Mouse (Mus musculus) macrophage (primary cell): Measurements from ENCODE around the gene Rcan1. TPM values are rescaled to one million over a fixed set of nuclear protein-coding genes. Genes with fewer than 3 reads are reported as not detected.
"Not testable (repeated sequence)": the region's sequence is repeated elsewhere in the genome, so short reads cannot be mapped to it uniquely, and the experiment has no call there.

Source experiments
- H3K27ac ChIP-seq: fragments of 350-480 bp; formaldehyde crosslinking; 2 replicates; pipeline ENCODE4 v1.9.0; 2021
- H3K36me3 ChIP-seq: fragments of 350-480 bp; formaldehyde crosslinking; 2 replicates; pipeline ENCODE4 v1.9.0; 2021; ENCODE audit errors: inconsistent target
- H3K4me3 ChIP-seq: fragments of 350-480 bp; formaldehyde crosslinking; 2 replicates; pipeline ENCODE4 v1.9.0; 2021; ENCODE audit errors: inconsistent target
- H3K79me2 ChIP-seq: fragments of 350-480 bp; formaldehyde crosslinking; 2 replicates; pipeline ENCODE4 v1.9.0; 2021; ENCODE audit errors: inconsistent target
- WGBS: methylation state at CpG from one replicate; pipeline ENCODE4 v1.1.7; 2026; ENCODE audit warnings: inconsistent platforms; ENCODE audit not compliant: missing documents; 5-methylcytosine and 5-hydroxymethylcytosine counted together
- polyA plus RNA-seq: library from polyadenylated mRNA; stranded (reverse); fragments of 250-400 nt; gene quantifications from 3 replicates; pipeline ENCODE4 v1.2.4, GENCODE M21; 2018; ENCODE audit warnings: inconsistent platforms
- total RNA-seq, 78 experiments: library from RNA; depleted of rRNA; stranded (reverse); fragments of 250-400 nt; gene quantifications; 1 replicate in 9 of 78; 2 replicates in 24 of 78; 3 replicates in 43 of 78; 4 replicates in 2 of 78; pipeline ENCODE4 v1.2.4; 2018; ENCODE audit warnings: inconsistent platforms in 56 of 78

Gene Rcan1
- total RNA-seq (2018; cell fraction: chromatin; rRNA removed), result 100 to 1,000 TPM in 6 of 26 experiments, 10 to 100 TPM in 7, 1 to 10 TPM in 13; 2.6 to 320 (median 10.4) TPM
- 100 to 1,000 TPM in 5 of 26 experiments, 10 to 100 TPM in 21; 13.9 to 374 (median 26.6) TPM for total RNA-seq (2018; cell fraction: cytosol; rRNA removed)
- total RNA-seq (2018; cell fraction: nucleus; rRNA removed), result 100 to 1,000 TPM in 8 of 26 experiments, 10 to 100 TPM in 15, 1 to 10 TPM in 3; 7.8 to 467 (median 26.1) TPM
- polyA plus RNA-seq, result 27.6 to 35.2 TPM (median 30.7 TPM) in 3 replicates

DNA sequence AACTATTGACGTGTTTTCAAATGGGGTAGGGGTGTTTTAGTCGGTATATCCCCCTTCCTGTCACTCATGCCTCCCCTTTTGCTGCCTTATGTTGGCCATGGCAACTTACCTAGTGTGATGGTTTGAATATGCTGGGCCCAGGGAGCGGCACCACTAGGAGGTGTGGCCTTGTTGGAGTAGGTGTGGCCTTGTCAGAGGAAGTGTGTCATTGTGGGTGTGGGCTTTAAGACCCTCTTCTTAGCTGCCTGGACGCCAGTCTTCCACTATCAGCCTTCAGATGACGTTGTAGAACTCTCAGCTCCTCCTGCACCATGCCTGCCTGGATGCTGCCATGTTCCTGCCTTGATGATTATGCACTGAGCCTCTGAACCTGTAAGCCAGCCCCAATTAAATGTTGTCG lies at the start of gene Rcan1:
Rcan1 (minus strand) TSS at position 162 of the 400 bp plus-strand sequence.
- H3K4me3 ChIP-seq, result no peak within 1 kb of the TSS
- no peaks in the 10 kb centered on the region for H3K79me2 ChIP-seq
- H3K27ac ChIP-seq, result no peak within 1 kb of the TSS
- no peaks in the 10 kb centered on the region for H3K36me3 ChIP-seq
- WGBS, result 90% methylated on average over 6 of the region's 6 CpGs

DNA sequence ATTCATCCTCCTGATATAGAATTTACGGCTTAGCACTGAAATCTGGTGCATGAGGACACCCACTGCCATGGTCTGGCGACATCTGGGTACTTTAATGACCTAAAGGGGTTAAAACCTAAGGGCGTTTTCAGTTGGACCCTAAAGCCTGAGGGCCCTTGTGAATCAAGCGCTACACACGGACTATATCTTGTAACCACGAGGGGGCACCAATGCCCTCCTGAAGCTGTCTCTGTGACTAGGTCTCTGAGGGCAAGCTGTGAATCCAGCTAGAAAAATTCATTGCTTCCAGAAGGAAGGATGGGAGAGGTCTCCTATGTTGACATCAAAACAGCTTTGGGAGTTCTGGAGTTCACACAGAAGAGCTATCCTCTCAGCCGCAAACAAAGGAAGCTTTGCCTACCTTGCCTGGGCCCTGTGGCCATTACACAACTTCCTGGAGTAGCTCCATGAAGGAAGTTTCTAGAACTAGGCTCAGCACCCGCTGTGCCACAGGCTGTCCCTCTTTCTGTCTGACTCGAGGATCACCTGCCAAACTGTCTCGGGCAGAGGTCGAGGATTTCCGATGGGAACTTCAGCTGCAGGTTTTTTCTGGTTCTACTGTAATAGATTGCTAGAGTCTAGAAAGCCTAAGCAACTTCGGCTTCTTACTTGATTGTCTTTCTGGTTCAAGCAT lies 49.3 kb upstream of the Rcan1 start:
- H3K79me2 ChIP-seq, result no peaks in the 10 kb centered on the region
- no peak overlapping the region for H3K27ac ChIP-seq
- 27% methylated on average over 13 of the region's 13 CpGs for WGBS
- H3K36me3 ChIP-seq, result no peaks in the 10 kb centered on the region
- no peak overlapping the region for H3K4me3 ChIP-seq

DNA sequence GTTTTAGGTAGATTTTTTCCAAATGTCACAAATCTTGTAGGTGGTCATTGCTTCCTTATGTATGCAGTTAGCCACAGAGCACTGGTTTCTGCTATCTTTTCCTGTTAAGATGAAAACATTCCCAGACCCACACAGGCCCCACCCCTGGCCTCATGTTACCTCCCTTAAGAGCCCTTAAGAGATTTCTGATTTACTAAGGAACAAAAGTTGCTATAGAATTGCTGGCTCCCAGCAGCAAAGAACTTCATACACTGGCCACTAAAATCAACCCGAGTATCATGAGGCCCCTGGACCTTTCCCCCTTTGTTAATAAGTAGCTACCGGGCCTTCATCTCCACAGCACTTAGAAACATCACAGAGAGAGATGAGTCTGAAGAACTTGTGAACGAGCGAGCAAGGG lies 48.1 kb upstream of the Rcan1 start:
- H3K27ac ChIP-seq, result no peak overlapping the region
- WGBS, result 92% methylated on average over 4 of the region's 4 CpGs

DNA sequence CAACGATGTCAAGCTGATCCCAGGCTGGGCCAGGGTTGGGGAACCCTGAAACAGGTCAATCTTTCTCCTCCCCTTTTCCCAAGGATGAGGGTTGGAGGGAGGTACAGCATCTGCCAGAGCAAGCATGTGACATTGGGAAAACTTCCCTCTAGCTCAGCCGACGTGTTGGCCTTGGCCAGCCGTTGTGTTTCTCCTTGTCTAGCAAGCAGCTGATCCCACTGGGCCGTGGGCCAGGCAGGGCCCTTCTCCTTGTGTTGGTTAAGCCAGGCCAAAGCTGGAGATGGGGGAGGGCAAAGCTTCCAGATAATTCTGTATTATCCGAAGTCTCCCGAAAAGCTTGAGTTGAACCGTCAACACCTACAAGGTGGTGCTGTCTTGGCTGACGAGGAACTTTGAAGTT lies 45.5 kb upstream of the Rcan1 start:
- Histone ChIP-seq H3K27ac (no peak overlapping the region), H3K36me3 (no peaks in the 10 kb centered on the region), H3K79me2 (no peaks in the 10 kb centered on the region), H3K4me3 (no peak overlapping the region)
- 95% methylated on average over 9 of the region's 9 CpGs for WGBS

More for the DNA sequence above, 48.1 kb upstream of the Rcan1 start:
- no peaks in the 10 kb centered on the region for H3K79me2 ChIP-seq
- H3K36me3 ChIP-seq, result no peaks in the 10 kb centered on the region
- no peak overlapping the region for H3K4me3 ChIP-seq

GRCm38 (mm10) chr16:92514896-92515295 lies 44.2 kb upstream of the Rcan1 start:
- H3K4me3 ChIP-seq, result not testable (repeated sequence)
- WGBS, result 80% methylated on average over 8 of the region's 9 CpGs

GRCm38 (mm10) chr16:92511773-92512391 lies 41.2 kb upstream of the Rcan1 start:
- Histone ChIP-seq H3K36me3 (no peaks in the 10 kb centered on the region), H3K4me3 (no peak overlapping the region), H3K79me2 (no peaks in the 10 kb centered on the region), H3K27ac (no peak overlapping the region)
- 59% methylated on average over 5 of the region's 5 CpGs for whole genome bisulfite sequencing

More at GRCm38 (mm10) chr16:92514896-92515295, 44.2 kb upstream of the Rcan1 start:
- H3K27ac ChIP-seq, H3K36me3 ChIP-seq, H3K79me2 ChIP-seq: not testable (repeated sequence)

GRCm38 (mm10) chr16:92510835-92511772 lies 40.4 kb upstream of the Rcan1 start:
- H3K36me3 ChIP-seq, result no peaks in the 10 kb centered on the region
- no peak overlapping the region for H3K27ac ChIP-seq
- WGBS, result 73% methylated on average over 13 of the region's 13 CpGs

GRCm38 (mm10) chr16:92507573-92507972 lies 36.9 kb upstream of the Rcan1 start:
- H3K4me3 ChIP-seq, result no peak overlapping the region
- no peaks in the 10 kb centered on the region for H3K36me3 ChIP-seq
- H3K27ac ChIP-seq, result no peak overlapping the region
- WGBS, result 96% methylated on average over 4 of the region's 4 CpGs
- H3K79me2 ChIP-seq, result no peaks in the 10 kb centered on the region

More at GRCm38 (mm10) chr16:92510835-92511772, 40.4 kb upstream of the Rcan1 start:
- no peak overlapping the region for H3K4me3 ChIP-seq
- H3K79me2 ChIP-seq, result no peaks in the 10 kb centered on the region

DNA sequence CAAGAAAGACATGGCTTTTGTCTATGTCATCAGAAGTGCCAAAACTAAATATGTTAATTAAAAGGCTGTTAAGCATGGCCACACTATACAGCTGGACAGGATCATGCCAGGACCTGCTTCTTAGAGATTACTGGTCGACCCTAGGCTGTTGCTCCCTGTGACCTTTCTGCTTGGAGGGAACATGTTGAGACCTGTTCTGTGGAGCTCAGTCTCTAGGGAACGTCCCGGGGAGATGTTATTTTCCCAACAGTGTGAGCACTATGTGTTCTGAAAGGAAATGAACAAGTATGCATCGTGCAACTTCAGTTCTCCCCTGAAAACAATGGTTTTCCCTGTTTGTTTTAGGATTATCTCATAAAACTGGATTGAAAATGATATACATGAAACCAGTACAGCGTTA lies 32.4 kb upstream of the Rcan1 start:
- no peaks in the 10 kb centered on the region for H3K79me2 ChIP-seq
- H3K27ac ChIP-seq, result no peak overlapping the region
- no peak overlapping the region for H3K4me3 ChIP-seq
- WGBS, result 94% methylated on average over 5 of the region's 5 CpGs
- H3K36me3 ChIP-seq, result no peaks in the 10 kb centered on the region

- Histone ChIP-seq H3K4me3 (no peak overlapping the region), H3K27ac (no peak overlapping the region), H3K36me3 (no peaks in the 10 kb centered on the region), H3K79me2 (no peaks in the 10 kb centered on the region)
- 96% methylated on average over 8 of the region's 8 CpGs for WGBS
Observed at GRCm38 (mm10) chr16:92500534-92500933, 29.9 kb upstream of the Rcan1 start.

DNA sequence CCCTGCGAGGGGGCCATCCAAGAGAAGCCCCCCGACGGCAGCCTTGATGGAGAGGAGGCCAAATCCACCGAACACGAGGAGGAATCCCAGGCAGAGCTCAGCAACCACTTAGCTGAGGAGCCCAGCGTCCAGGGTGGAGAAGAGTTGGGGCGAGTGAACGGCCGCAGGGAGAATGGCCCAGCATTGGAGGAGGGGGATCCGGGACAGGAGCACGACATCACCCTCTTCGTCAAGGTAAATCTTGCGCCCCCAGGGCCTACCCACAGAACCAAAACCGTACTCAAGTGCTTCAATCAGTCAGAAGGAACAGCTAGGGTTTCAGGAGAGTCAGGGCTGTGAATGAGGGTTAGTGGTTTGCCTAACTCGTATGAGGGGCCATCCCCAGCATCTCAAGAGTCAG lies 28.7 kb upstream of the Rcan1 start:
- 32% methylated on average over 15 of the region's 15 CpGs for WGBS
- H3K36me3 ChIP-seq, result no peaks in the 10 kb centered on the region
- H3K4me3 ChIP-seq, result no peak overlapping the region
- no peak overlapping the region for H3K27ac ChIP-seq
- no peaks in the 10 kb centered on the region for H3K79me2 ChIP-seq

DNA sequence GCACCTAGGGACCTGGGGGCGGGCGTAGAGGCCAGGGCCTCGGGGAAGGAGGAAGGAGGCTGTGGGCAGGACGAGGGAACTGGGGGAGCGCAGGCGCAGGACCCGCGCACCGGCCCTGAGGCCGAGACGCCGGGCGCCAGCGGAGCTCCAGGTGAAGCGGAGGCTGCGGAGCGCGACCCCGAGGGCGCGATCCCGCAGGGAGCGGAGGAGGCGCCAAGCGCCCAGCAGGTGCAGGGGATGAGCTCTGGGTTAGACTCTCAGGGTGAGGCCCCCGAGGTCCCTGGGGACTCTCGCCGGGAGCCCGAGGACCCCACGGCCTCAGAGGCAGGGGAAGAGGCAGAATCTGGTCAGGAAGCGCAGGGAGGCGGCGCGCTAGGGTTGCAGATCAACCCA lies 27.9 kb upstream of the Rcan1 start:
- H3K27ac ChIP-seq, result no peak overlapping the region
- no peaks in the 10 kb centered on the region for H3K36me3 ChIP-seq
- under 1% methylated on average over 34 of the region's 34 CpGs for WGBS
- H3K4me3 ChIP-seq, result no peak overlapping the region
- no peaks in the 10 kb centered on the region for H3K79me2 ChIP-seq

- Histone ChIP-seq H3K79me2 (no peaks in the 10 kb centered on the region), H3K36me3 (no peaks in the 10 kb centered on the region), H3K27ac (no peak overlapping the region), H3K4me3 (no peak overlapping the region)
- 13% methylated on average over 25 of the region's 26 CpGs for WGBS
Observed at GRCm38 (mm10) chr16:92497851-92498588, 27.4 kb upstream of the Rcan1 start.

DNA sequence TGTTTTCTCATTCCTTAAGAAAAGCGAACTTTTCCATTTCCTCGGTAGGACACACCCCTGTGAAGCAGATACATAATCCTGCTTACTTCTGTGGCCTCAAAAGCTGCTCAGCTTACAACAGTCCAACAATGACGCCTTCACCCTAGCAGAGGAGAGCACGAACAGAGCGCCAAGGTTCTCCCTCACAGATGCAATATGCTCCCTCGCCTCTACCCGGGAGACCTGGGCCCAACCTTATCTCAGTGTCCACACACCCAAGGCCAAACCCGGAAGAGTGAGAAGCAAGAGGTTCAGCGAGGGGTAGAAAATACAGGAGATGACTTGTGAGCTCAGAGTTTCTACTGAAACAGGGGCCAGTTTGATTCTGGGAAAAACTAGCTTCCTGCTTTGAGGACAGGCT lies 18.7 kb upstream of the Rcan1 start:
- Histone ChIP-seq H3K79me2 (no peaks in the 10 kb centered on the region), H3K36me3 (no peaks in the 10 kb centered on the region), H3K27ac (no peak overlapping the region), H3K4me3 (no peak overlapping the region)
- 80% methylated on average over 9 of the region's 9 CpGs for WGBS
